Mouse (Mus musculus): ENCODE data around the gene Pagr1a.

GRCm38 (mm10) chr7:126965568-126965967 is 51.6 kb downstream of the Pagr1a start:
- no peak for TF ChIP-seq HCFC1 (IDR thresholded peaks at IDR 0.05; ENCODE audit: borderline replicate concordance, insufficient read depth, low read length)
- no peak for TF ChIP-seq ZC3H11A (IDR thresholded peaks at IDR 0.05; ENCODE audit: borderline replicate concordance, low read depth, low read length)
- no peak for TF ChIP-seq MAFK (IDR thresholded peaks at IDR 0.05; ENCODE audit: insufficient read depth, low read depth, low read length)
- no peak for TF ChIP-seq ZNF384 (IDR thresholded peaks at IDR 0.05; ENCODE audit: low read depth, low read length)
- no peak for TF ChIP-seq CHD2 (IDR thresholded peaks at IDR 0.05; ENCODE audit: low read depth, low read length)

Data from ES-E14 (cell line).